Mouse (Mus musculus) liver, adult (tissue): ENCODE results near the gene L3mbtl1.

Experiments used
- GATA4 ChIP-seq: IDR thresholded peaks from 2 replicates; pipeline ENCODE4 v1.6.1; 2014; ENCODE audit warnings: mild to moderate bottlenecking, low read length; ENCODE audit not compliant: insufficient replicate concordance

Gene L3mbtl1

GRCm38 (mm10) chr2:162973206-162973605 is 29.9 kb downstream of the L3mbtl1 start:
- TF ChIP-seq GATA4: no peak

- 0 out of 2 replicates have a peak, but pooled peaks have one; percentile 25 for TF ChIP-seq GATA4
Observed at GRCm38 (mm10) chr2:162973637-162974036, 30.4 kb downstream of the L3mbtl1 start.

- TF ChIP-seq GATA4: no peak
Observed at GRCm38 (mm10) chr2:162975157-162975775, 32.0 kb downstream of the L3mbtl1 start.

GRCm38 (mm10) chr2:162976001-162976400 is 32.7 kb downstream of the L3mbtl1 start:
- no peak for TF ChIP-seq GATA4

GRCm38 (mm10) chr2:162984381-162984780 is 41.1 kb downstream of the L3mbtl1 start:
- no peak for TF ChIP-seq GATA4

- no peak for TF ChIP-seq GATA4
Observed at GRCm38 (mm10) chr2:162985923-162986322, 42.7 kb downstream of the L3mbtl1 start.

- no peak for TF ChIP-seq GATA4
Observed at GRCm38 (mm10) chr2:162986764-162987163, 43.5 kb downstream of the L3mbtl1 start.

GRCm38 (mm10) chr2:162987218-162987617 is 43.9 kb downstream of the L3mbtl1 start, which contains the start of gene Sgk2:
Gene Sgk2, plus strand, starts transcription at chr2:162987330.
- no peak for TF ChIP-seq GATA4

GRCm38 (mm10) chr2:162988235-162988634 is 45.0 kb downstream of the L3mbtl1 start:
- no peak for TF ChIP-seq GATA4

GRCm38 (mm10) chr2:162991394-162992083 is 48.3 kb downstream of the L3mbtl1 start:
- TF ChIP-seq GATA4: no peak

- no peak for TF ChIP-seq GATA4
Observed at GRCm38 (mm10) chr2:162992084-162992437, 48.8 kb downstream of the L3mbtl1 start.

GRCm38 (mm10) chr2:162993881-162994616 is 50.8 kb downstream of the L3mbtl1 start:
- no peak for TF ChIP-seq GATA4

- TF ChIP-seq GATA4: no peak
Observed at GRCm38 (mm10) chr2:162998528-162999230, 55.4 kb downstream of the L3mbtl1 start.

- no peak for TF ChIP-seq GATA4
Observed at GRCm38 (mm10) chr2:162999744-163000143, 56.5 kb downstream of the L3mbtl1 start.

GRCm38 (mm10) chr2:163001071-163001470 is 57.8 kb downstream of the L3mbtl1 start:
- no peak for TF ChIP-seq GATA4
